Mouse (Mus musculus) right cerebral cortex, adult 18-20 months (tissue): Measurements from ENCODE around the gene Lgals3.

ENCODE experiments used
- DNase-seq: peaks from one replicate; pipeline ENCODE4 v3.0.0; 2022; ENCODE audit warnings: mixed read lengths

Lgals3 gene

GRCm38 (mm10) chr14:47370790-47371189 is 3.2 kb downstream of the Lgals3 start:
- DNase-seq = no peak

GRCm38 (mm10) chr14:47371689-47372088 is 4.1 kb downstream of the Lgals3 start:
- no peak for DNase-seq

- DNase-seq = no peak
These were observed 6.5 kb downstream of the Lgals3 start for GRCm38 (mm10) chr14:47373728-47374678.

GRCm38 (mm10) chr14:47376526-47376925 is 9.0 kb downstream of the Lgals3 start:
- DNase-seq = no peak

GRCm38 (mm10) chr14:47378336-47378735 is 10.8 kb downstream of the Lgals3 start:
- DNase-seq = no peak

- DNase-seq = no peak
These were observed 16.4 kb downstream of the Lgals3 start for GRCm38 (mm10) chr14:47383911-47384310.

- no peak for DNase-seq
These were observed 17.1 kb downstream of the Lgals3 start for GRCm38 (mm10) chr14:47384653-47385052.

- DNase-seq = no peak
These were observed 18.6 kb downstream of the Lgals3 start for GRCm38 (mm10) chr14:47386125-47386524.

GRCm38 (mm10) chr14:47393354-47394094 is 26.0 kb downstream of the Lgals3 start:
- DNase-seq = no peak

GRCm38 (mm10) chr14:47395007-47395406 is 27.5 kb downstream of the Lgals3 start:
- no peak for DNase-seq

GRCm38 (mm10) chr14:47395462-47396026 is 28.0 kb downstream of the Lgals3 start:
- no peak for DNase-seq

GRCm38 (mm10) chr14:47396165-47396652 is 28.7 kb downstream of the Lgals3 start:
- DNase-seq = no peak

GRCm38 (mm10) chr14:47402735-47403134 is 35.2 kb downstream of the Lgals3 start:
- no peak for DNase-seq

- DNase-seq = no peak
These were observed 38.4 kb downstream of the Lgals3 start for GRCm38 (mm10) chr14:47406000-47406399.

GRCm38 (mm10) chr14:47417346-47417745 is 49.8 kb downstream of the Lgals3 start:
- DNase-seq = no peak

GRCm38 (mm10) chr14:47417775-47418665 is 50.5 kb downstream of the Lgals3 start, which contains the start of gene Dlgap5:
Dlgap5 (minus strand) TSS chr14:47418407.
- peak; percentile 89 for DNase-seq

GRCm38 (mm10) chr14:47418666-47418991 is 51.1 kb downstream of the Lgals3 start:
- no peak for DNase-seq

- DNase-seq = no peak
These were observed 51.6 kb downstream of the Lgals3 start for GRCm38 (mm10) chr14:47419034-47419625.

GRCm38 (mm10) chr14:47419723-47420276 is 52.2 kb downstream of the Lgals3 start:
- DNase-seq = no peak

GRCm38 (mm10) chr14:47421606-47422005 is 54.1 kb downstream of the Lgals3 start:
- DNase-seq = no peak

GRCm38 (mm10) chr14:47422466-47422865 is 54.9 kb downstream of the Lgals3 start:
- DNase-seq = no peak

GRCm38 (mm10) chr14:47432987-47433386 is 65.4 kb downstream of the Lgals3 start:
- DNase-seq = no peak
